In genomic region chr16:71923111-71923510, GRCm38 (mm10) we compare ENCODE assay signal across 25 mouse cellular contexts.
"Had no signal": no experiment of that assay in that cellular context is flagged by ENCODE, and none has a peak within 500 bp of the region (broad histone marks: within the 10 kb centered on the region; RNA-seq: fewer than 3 reads in every experiment).

No protein-coding gene starts in this region.

- H3K4me1 ChIP-seq: heart, embryonic 10.5 days; heart, embryonic 12.5 days; hindbrain, embryonic 10.5 days; hindbrain, embryonic 12.5 days; intestine, embryonic 15.5 days; kidney, embryonic 15.5 days; limb, embryonic 13.5 days; limb, embryonic 15.5 days; liver, embryonic 12.5 days had no signal

- H3K27me3 ChIP-seq: heart, embryonic 12.5 days; hindbrain, embryonic 12.5 days; intestine, embryonic 15.5 days; kidney, embryonic 15.5 days; limb, embryonic 13.5 days; limb, embryonic 15.5 days; liver, embryonic 12.5 days had no signal

- H3K36me3 ChIP-seq: heart, embryonic 10.5 days; heart, embryonic 12.5 days; hindbrain, embryonic 10.5 days; hindbrain, embryonic 12.5 days; intestine, embryonic 15.5 days; kidney, embryonic 15.5 days; limb, embryonic 13.5 days; limb, embryonic 15.5 days; liver, embryonic 12.5 days had no signal

- H3K9ac ChIP-seq: heart, embryonic 12.5 days; hindbrain, embryonic 12.5 days; hindbrain, embryonic 14.5 days; intestine, embryonic 15.5 days; kidney, embryonic 15.5 days; limb, embryonic 13.5 days; limb, embryonic 15.5 days; liver, embryonic 12.5 days; liver, embryonic 14.5 days had no signal

- H3K4me3 ChIP-seq: gastrocnemius, adult 2 months; heart, embryonic 10.5 days; heart, embryonic 12.5 days; hindbrain, embryonic 10.5 days; hindbrain, embryonic 12.5 days; intestine, embryonic 15.5 days; kidney, embryonic 15.5 days; limb, embryonic 13.5 days; limb, embryonic 15.5 days; liver, embryonic 12.5 days had no signal

- DNase-seq: gastrocnemius, adult 2 months; gastrocnemius, postnatal 10 days; gastrocnemius, postnatal 25 days; heart, postnatal 10 days; heart, postnatal 4 days; kidney, adult 11 months; kidney, adult 2 months; kidney, adult 9 months; kidney, postnatal 14 days; kidney, postnatal 36 days; layer of hippocampus, adult 9-11 months; layer of hippocampus, postnatal 36 days; left cerebral cortex, postnatal 4 days had no signal

- H3K9me3 ChIP-seq: heart, embryonic 10.5 days; heart, embryonic 12.5 days; hindbrain, embryonic 10.5 days; hindbrain, embryonic 12.5 days; intestine, embryonic 15.5 days; kidney, embryonic 15.5 days; limb, embryonic 13.5 days; limb, embryonic 15.5 days; liver, embryonic 12.5 days had no signal

- H3K27ac ChIP-seq: gastrocnemius, adult 2 months; heart, embryonic 10.5 days; hindbrain, embryonic 10.5 days; hindbrain, embryonic 12.5 days; hindbrain, embryonic 14.5 days; intestine, embryonic 15.5 days; kidney, embryonic 15.5 days; kidney, postnatal 0 days; limb, embryonic 13.5 days; limb, embryonic 15.5 days; liver, embryonic 12.5 days; liver, embryonic 14.5 days had no signal
